Mouse (Mus musculus) heart, postnatal 0 days (tissue): ENCODE data around the gene Vwc2.

ENCODE experiments used
- CTCF ChIP-seq: IDR thresholded peaks from 2 replicates; pipeline ENCODE4 v1.5.1; 2016; ENCODE audit warnings: antibody characterized with exemption, control low read depth, low read depth
- EP300 ChIP-seq: IDR thresholded peaks from 2 replicates; pipeline ENCODE4 v1.6.1; 2016; ENCODE audit warnings: antibody characterized with exemption, low read depth

DNA sequence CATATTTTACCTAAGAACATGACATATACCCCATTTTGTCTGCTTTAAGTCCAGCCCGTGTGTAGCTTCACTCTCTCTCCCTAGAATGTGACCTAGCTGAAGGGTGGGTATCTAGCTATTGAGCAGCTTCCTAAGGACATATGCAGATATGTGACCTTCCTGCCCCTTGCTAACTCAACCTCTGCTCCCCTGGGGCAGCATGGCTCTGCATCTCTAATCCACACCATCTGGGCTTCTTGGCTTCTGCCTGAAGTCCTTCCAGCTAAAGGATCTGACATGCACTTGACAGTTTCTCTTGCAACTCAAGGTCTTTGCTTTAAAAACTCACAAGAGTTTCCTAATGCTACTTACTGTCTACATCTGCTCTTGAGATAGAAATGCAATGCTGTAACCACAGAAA lies 38.7 kb downstream of the Vwc2 start:
- no peak for TF ChIP-seq EP300
- TF ChIP-seq CTCF = no peak
